Mouse (Mus musculus) retina, embryonic 14.5 days (tissue): ENCODE measurements around the gene Arnt2.

Experiments
- DNase-seq: peaks from one replicate; pipeline ENCODE4 v3.0.0-alpha.2; 2015; ENCODE audit warnings: low spot score

Arnt2 gene

GRCm38 (mm10) chr7:84409896-84410521, at the start of gene Arnt2:
TSS of gene Arnt2 (minus strand) at chr7:84410176.
- DNase-seq = peak; percentile 74

GRCm38 (mm10) chr7:84451681-84452080, 41.7 kb upstream of the Arnt2 start:
- DNase-seq = no peak

- peak; percentile 5 for DNase-seq
These were observed 39.1 kb upstream of the Arnt2 start for GRCm38 (mm10) chr7:84449066-84449465.

- no peak for DNase-seq
These were observed 38.5 kb upstream of the Arnt2 start for GRCm38 (mm10) chr7:84448512-84448911.

- DNase-seq = no peak
These were observed 37.9 kb upstream of the Arnt2 start for GRCm38 (mm10) chr7:84447740-84448435.

GRCm38 (mm10) chr7:84447060-84447459, 37.1 kb upstream of the Arnt2 start:
- peak; percentile 78 for DNase-seq

GRCm38 (mm10) chr7:84442343-84442911, 32.5 kb upstream of the Arnt2 start:
- DNase-seq = no peak

- DNase-seq = no peak
These were observed 29.6 kb upstream of the Arnt2 start for GRCm38 (mm10) chr7:84439606-84440005.

GRCm38 (mm10) chr7:84434901-84435300, 24.9 kb upstream of the Arnt2 start:
- no peak for DNase-seq

- DNase-seq = no peak
These were observed 22.2 kb upstream of the Arnt2 start for GRCm38 (mm10) chr7:84432151-84432550.

- no peak for DNase-seq
These were observed 17.2 kb upstream of the Arnt2 start for GRCm38 (mm10) chr7:84427221-84427620.

- DNase-seq = peak; percentile 63
These were observed 14.9 kb upstream of the Arnt2 start for GRCm38 (mm10) chr7:84424670-84425385.

- DNase-seq = no peak
These were observed 11.8 kb upstream of the Arnt2 start for GRCm38 (mm10) chr7:84421753-84422152.

- no peak for DNase-seq
These were observed 11.3 kb upstream of the Arnt2 start for GRCm38 (mm10) chr7:84421291-84421665.

- DNase-seq = no peak
These were observed 10.8 kb upstream of the Arnt2 start for GRCm38 (mm10) chr7:84420581-84421290.

GRCm38 (mm10) chr7:84417441-84417840, 7.5 kb upstream of the Arnt2 start:
- DNase-seq = no peak

- no peak for DNase-seq
These were observed 2.6 kb upstream of the Arnt2 start for GRCm38 (mm10) chr7:84412570-84412969.

- peak; percentile 65 for DNase-seq
These were observed 608 bp downstream of the Arnt2 start for GRCm38 (mm10) chr7:84409241-84409895.

GRCm38 (mm10) chr7:84408282-84408681, 1.7 kb downstream of the Arnt2 start:
- no peak for DNase-seq

- no peak for DNase-seq
These were observed 6.6 kb downstream of the Arnt2 start for GRCm38 (mm10) chr7:84403371-84403770.

GRCm38 (mm10) chr7:84401641-84402455, 8.1 kb downstream of the Arnt2 start:
- peak; percentile 33 for DNase-seq
